Mouse (Mus musculus): Measurements from ENCODE around the gene Tbc1d1.
A peak's percentile ranks its signal among the peaks of the same experiment; 100 is the strongest.

Tbc1d1 gene

DNA sequence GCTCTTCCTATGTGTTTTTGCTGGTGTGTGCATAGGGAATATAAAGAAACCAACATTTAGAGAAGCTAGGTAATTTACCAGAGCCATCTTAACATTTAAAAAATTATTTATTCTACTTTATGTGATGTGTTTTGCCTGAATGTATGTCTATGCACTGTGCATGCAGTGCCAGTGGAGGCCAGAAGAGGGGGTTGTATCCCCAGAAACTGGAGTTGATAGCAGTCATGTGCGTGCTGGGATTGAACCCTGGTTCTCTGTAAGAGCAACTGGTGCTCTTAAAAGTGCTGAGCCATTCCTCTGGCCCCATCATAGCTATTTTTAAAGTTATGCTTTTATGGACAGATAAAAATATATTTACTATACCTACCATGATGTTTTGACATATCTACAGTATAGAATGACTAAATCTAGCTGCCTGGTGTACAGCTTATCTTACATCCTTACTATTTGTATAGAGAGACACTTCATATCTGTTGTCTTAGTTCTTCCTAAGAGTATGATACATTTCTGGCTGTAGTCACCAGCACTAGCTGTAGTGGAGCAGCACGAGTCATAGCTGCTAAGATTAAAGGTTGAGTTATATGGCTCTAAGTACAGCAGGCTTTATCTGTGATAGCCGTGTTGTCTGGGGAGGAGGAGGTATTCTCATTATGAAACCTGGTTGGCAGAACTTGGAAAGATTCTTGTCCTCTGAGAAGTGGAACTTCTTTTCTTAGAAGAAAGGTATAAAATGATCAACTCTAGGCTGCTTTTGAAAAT is 83.0 kb downstream of the Tbc1d1 start:
- DNase-seq, result no peak

- DNase-seq, result no peak
These were observed 85.0 kb downstream of the Tbc1d1 start for GRCm38 (mm10) chr5:64240941-64241682.

DNA sequence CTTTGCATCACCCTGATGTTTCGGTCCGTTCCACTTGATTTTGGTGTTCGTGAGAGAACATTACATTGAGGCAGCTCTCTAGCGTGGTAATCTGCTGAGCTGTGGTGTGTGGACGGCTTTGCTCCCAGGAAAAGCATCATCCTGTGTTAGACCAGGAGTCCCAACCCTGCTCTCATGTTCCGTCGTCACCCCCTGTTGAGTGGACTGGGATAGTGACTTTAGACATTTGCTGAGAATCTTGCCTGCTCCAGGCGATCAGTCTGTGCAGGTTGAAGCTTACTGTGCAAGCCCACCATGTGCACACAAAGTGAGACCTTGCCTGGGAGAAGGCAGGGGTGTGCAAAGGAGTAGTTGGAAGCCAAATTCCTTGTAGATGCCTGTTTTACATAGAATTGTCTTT is 85.8 kb downstream of the Tbc1d1 start:
- no peak for DNase-seq

GRCm38 (mm10) chr5:64242795-64243455 is 86.8 kb downstream of the Tbc1d1 start:
- no peak for DNase-seq

DNA sequence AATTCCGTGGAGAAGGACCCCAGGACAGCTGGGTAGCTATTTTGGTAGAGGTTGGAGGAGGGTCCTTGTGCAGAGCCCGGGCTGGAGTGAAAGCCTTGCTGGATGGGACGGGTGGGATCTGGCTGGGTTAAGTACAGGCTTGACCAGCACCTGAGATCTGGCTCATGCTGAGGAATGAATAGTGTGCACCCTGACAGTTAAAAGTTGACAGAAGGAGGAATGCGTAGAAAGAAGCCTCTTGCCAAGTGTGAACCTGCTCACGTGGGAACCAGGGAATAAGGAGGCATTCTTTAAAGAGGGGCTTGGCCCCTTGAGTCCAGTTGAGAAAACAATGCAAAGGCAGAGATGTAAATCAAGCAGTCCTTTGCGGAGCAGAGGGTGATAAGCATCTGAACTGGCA is 87.6 kb downstream of the Tbc1d1 start:
- DNase-seq, result no peak

DNA sequence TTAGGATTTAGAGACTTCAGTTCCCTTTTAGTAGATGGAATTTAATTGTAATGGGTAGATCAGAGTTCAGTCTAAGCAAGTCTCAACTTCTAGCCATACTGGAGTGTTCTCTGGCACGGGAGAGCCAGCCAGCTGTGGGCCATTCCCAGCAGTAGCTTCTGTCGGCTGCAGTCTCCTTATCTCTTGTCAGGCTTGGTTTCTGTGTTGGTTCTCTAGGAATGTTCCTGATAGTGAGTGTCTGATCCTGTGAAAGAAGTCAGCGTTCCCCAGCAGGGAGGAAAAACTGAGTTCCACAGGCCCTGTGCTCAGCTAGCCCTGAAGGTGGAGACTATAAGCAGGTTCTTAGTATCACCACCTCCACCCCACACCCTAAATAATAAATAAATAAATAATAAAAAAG is 88.2 kb downstream of the Tbc1d1 start:
- DNase-seq, result no peak

DNA sequence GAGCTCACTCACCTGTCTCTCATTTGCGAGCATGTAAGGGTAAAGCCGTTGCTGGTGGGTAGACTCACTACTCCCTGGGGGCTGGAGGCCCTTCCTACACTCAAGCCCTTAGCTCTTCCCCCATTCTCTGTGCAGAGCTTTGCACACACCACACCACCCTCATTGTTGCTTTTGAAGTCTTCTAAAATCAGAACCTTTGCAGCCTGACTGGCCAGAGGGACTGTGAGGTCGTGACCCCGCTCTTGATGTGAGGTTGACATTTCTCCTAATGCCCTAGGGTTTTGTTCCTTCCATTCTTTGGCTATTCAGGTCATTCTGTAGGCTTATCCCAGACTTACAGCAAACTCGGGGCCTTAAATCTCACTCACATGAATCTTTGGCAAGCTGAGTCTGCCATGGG is 88.6 kb downstream of the Tbc1d1 start:
- no peak for DNase-seq

DNA sequence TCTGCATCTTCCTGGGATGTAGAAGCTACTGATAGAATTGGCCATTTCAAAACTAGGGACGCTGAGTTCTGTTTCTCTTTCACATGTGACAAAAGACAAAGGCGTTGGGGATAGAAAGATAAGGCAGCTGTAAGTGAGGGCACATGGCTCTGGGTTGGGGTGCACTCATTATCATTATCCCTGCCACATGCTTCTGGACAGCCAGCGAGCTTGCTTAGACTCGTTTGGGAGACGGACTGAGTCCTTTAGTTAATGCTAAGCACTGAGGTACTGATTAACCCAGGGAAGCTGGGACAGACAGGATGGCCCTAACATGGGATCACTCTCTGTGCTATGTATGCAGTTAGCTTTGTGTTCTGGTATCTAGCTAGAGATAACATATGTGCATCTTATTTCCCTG is 95.3 kb downstream of the Tbc1d1 start:
- DNase-seq, result no peak

DNA sequence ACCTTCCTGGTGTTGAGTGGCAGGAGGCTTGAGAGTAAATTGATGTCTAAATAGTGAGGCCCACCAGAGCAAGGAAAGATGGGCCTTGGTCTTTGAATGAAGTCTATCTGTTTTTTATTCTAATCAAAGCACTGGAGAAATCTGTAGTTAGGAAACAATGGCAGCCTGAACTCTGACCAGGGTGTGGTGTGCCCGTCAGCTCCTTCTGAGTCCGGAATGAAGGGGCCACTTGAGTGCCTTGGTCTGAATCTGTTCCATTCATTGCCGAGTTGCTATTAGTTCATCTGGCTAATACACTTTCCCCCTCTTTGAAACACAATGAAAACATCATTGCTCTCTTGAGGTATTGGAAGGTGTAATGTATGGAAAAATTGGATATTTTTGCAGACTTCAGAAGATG is 98.2 kb downstream of the Tbc1d1 start:
- DNase-seq, result no peak

- DNase-seq, result no peak
These were observed 98.9 kb downstream of the Tbc1d1 start for GRCm38 (mm10) chr5:64254988-64255387.

DNA sequence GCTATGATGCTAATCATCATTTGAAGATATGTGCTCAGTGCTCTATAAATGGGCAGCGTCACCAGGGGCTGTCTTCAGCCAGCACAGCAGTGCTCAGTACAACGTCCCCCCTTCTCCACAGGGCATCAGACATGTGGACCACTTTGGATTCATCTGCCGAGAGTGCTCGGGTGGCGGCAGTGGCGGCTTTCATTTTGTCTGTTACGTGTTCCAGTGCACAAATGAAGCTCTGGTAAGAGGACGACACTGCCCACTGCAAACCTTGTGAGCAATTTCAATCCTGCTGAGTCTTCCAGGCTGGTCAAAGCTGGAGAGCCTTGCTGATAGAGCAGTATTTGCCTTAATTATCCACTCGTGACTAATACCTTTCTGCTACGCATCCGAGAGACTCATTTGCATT is 107.2 kb downstream of the Tbc1d1 start:
- DNase-seq, result no peak

GRCm38 (mm10) chr5:64263898-64264478 is 107.9 kb downstream of the Tbc1d1 start:
- DNase-seq, result no peak

DNA sequence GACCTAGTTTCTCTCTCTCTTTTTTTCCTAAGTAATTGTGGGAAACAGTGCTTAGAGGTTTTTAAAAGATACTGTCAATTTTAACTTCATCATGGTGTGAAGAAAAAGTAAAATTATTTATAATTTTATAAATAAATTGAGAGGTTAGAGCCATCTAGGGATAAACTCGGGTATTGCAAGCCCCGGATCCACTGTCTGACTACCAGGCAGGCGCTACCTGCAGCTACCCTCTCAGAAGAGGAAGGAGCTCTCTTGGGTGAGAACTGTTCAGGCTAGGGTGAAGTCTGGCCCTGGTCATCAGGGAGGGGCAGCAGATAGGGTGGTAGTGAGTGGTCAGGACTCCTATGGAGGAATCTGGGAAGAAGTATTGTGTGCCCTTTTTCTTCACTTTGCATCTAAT is 109.0 kb downstream of the Tbc1d1 start:
- DNase-seq, result peak; percentile 32 to 62

- no peak for DNase-seq
These were observed 109.8 kb downstream of the Tbc1d1 start for GRCm38 (mm10) chr5:64265906-64266305.

GRCm38 (mm10) chr5:64266534-64266933 is 110.4 kb downstream of the Tbc1d1 start:
- DNase-seq, result no peak

DNA sequence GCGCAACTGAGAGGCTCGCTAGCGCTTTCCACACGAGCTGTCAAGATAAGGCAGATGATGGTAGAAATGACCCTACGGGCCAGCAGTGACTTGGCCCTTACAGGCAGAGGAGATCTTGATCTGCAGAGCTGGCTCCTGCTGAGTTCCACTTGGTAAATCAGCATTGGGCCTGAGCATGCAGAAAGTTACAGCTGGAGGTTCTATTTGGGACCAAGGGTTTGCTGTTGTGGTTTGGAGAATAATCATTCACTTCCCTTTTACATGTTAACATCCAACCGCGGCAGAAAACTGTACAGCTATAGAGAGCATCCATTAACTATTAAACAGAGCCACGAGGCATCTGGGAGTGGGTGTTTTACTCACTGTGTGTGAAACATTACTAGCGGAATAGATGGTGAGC is 111.2 kb downstream of the Tbc1d1 start:
- no peak for DNase-seq

DNA sequence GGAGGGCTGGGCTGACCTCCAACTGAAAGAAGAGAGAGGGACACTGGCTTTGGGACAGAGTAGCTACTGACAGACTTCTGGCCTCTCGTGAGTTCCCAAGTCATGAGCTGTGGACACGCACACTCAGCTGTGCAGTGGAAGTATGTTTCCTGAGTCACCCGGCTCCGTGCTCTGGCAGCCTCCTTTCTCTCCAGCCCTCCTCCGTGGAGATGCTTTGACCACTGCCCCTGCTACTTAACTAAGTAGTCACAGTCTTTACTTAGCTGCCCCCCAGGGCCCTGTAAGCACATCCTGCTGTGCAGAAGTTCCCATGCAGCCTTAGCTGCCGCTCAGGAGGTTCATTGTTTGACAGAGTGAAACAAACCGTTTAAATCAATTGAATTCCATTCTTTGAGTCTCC is 113.6 kb downstream of the Tbc1d1 start:
- DNase-seq, result no peak

DNA sequence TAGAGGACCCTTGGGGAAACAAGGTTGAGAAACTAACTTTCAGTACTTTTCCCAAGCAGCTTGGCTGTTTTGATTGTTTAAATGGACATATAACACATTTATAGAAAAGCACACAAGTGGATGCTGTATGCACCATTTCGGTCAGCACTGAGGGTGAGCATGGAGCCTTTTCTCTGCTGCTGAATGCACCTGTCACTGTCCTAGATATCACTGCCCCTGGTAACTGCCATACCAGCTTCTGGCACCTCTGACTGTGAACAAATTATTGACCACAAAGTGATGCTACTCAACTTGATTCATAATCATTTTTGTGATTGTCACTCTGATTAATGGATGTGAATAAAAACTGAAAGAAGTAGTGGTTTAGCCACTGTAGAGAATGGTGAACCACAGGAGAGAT is 117.4 kb downstream of the Tbc1d1 start:
- no peak for DNase-seq

GRCm38 (mm10) chr5:64274296-64274695 is 118.2 kb downstream of the Tbc1d1 start:
- no peak for DNase-seq

DNA sequence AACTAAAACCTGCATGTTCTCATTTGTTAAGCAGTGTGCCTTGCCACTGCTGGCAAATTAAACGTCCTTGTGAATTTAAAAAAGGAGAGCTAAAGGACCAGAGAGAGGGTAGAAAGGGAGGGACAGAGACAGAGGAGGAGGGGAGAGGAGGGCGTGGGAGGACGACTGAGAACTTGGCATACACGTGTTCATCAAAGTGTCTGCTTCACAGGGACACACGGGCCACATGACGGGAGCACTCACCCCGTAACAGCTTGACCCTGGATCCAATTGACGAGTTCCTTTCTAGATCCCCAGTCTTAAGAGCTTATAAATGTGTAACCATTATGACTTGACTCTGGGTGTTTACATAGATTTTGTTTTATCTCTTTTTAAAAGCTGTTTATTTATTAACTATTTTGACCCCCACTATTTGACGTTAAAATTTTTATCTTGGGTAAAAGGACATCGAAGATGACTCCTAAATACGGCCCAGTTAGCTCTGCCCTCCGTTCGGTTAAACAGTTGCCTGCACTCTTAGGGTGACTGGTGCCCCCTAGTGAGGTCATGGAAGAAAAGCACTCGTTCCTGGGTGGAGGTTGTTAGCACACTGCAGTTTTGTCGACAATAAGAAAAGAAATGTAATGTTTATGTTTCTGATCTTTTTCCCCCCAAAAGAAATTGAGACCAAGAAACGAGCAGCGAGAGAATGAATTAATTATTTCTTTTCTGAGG is 118.8 kb downstream of the Tbc1d1 start:
- DNase-seq, result peak; percentile 29 to 56

DNA sequence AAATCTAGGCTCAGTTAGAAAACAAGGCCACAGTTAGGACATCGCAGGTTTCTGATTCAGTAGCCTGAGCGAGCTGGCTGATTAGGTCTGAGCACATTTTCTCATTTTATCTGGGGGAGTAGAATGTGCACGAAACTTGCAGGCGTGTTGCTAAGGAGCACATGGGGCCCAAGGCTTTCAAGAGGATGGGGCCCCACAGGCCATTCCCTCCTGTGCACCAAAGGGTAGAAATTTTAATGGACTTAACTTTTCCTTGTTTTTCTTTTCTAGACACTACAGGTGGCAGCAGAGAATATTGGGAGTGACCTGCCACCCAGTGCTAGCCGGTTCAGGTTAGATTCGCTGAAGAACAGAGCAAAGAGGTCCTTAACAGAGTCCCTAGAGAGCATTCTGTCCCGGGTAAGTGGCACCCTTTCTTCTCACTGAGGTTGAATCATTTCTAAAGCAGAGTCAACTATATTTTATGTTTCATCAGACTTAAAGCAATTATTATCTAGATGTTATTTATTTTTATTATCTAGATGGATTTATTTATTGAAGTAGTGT is 121.6 kb downstream of the Tbc1d1 start:
- no peak for DNase-seq

- DNase-seq, result no peak
These were observed 123.6 kb downstream of the Tbc1d1 start for GRCm38 (mm10) chr5:64279668-64280067.

GRCm38 (mm10) chr5:64280191-64280590 is 124.1 kb downstream of the Tbc1d1 start:
- peak; percentile 40 to 59 for DNase-seq
